Mouse (Mus musculus): ENCODE results near the gene Rab6b. TPM values are rescaled to one million over a fixed set of nuclear protein-coding genes. Genes with fewer than 3 reads are reported as not detected.

The Rab6b gene
- polyA plus RNA-seq, 1 experiment = not detected

GRCm38 (mm10) chr9:103230151-103230951 lies 118.8 kb downstream of the Rab6b start, which contains the start of the genes Gm20425 and Trf:
Gm20425 (minus strand) TSS chr9:103230307.
Trf (minus strand) TSS chr9:103230444.
- no peaks in the 10 kb centered on the region for H3K36me3 ChIP-seq (replicated peaks; ENCODE audit: low read length)
- peak within 1 kb of the TSS; percentile 88 for H3K4me3 ChIP-seq (replicated peaks)
- H3K27me3 ChIP-seq (replicated peaks) = peaks cover 46% of the 10 kb centered on the region
- H3K9me3 ChIP-seq = no peaks in the 10 kb centered on the region
- H3K4me1 ChIP-seq = peaks cover 41% of the 10 kb centered on the region
- TF ChIP-seq GATA1 (IDR thresholded peaks at IDR 0.05; ENCODE audit: borderline replicate concordance, low read length) = no peak
- TF ChIP-seq FLI1 (IDR thresholded peaks at IDR 0.05; ENCODE audit: low read length) = no peak

- H3K4me1 ChIP-seq = peaks cover 41% of the 10 kb centered on the region
- H3K4me3 ChIP-seq (replicated peaks) = no peak overlapping the region
- H3K9me3 ChIP-seq = no peaks in the 10 kb centered on the region
- peaks cover 40% of the 10 kb centered on the region for H3K27me3 ChIP-seq (replicated peaks)
- TF ChIP-seq GATA1 (IDR thresholded peaks at IDR 0.05; ENCODE audit: borderline replicate concordance, low read length) (no peak), FLI1 (IDR thresholded peaks at IDR 0.05; ENCODE audit: low read length) (no peak)
- no peaks in the 10 kb centered on the region for H3K36me3 ChIP-seq (replicated peaks; ENCODE audit: low read length)
Measured at GRCm38 (mm10) chr9:103232232-103233005, 120.8 kb downstream of the Rab6b start.

GRCm38 (mm10) chr9:103233006-103233395 lies 121.4 kb downstream of the Rab6b start:
- Histone ChIP-seq H3K27me3 (replicated peaks) (peaks cover 34% of the 10 kb centered on the region), H3K4me3 (replicated peaks) (no peak overlapping the region), H3K4me1 (peaks cover 41% of the 10 kb centered on the region), H3K36me3 (replicated peaks; ENCODE audit: low read length) (no peaks in the 10 kb centered on the region), H3K9me3 (no peaks in the 10 kb centered on the region)
- TF ChIP-seq GATA1 (IDR thresholded peaks at IDR 0.05; ENCODE audit: borderline replicate concordance, low read length) (no peak), FLI1 (IDR thresholded peaks at IDR 0.05; ENCODE audit: low read length) (no peak)

- H3K27me3 ChIP-seq (replicated peaks) = peaks cover 30% of the 10 kb centered on the region
- no peaks in the 10 kb centered on the region for H3K9me3 ChIP-seq
- TF ChIP-seq FLI1 (IDR thresholded peaks at IDR 0.05; ENCODE audit: low read length) (no peak), GATA1 (IDR thresholded peaks at IDR 0.05; ENCODE audit: borderline replicate concordance, low read length) (no peak)
- H3K4me1 ChIP-seq = peaks cover 40% of the 10 kb centered on the region
- no peak overlapping the region for H3K4me3 ChIP-seq (replicated peaks)
- H3K36me3 ChIP-seq (replicated peaks; ENCODE audit: low read length) = no peaks in the 10 kb centered on the region
Measured at GRCm38 (mm10) chr9:103234059-103234458, 122.5 kb downstream of the Rab6b start.

GRCm38 (mm10) chr9:103234565-103235165 lies 123.1 kb downstream of the Rab6b start:
- H3K4me3 ChIP-seq (replicated peaks) = no peak overlapping the region
- no peaks in the 10 kb centered on the region for H3K36me3 ChIP-seq (replicated peaks; ENCODE audit: low read length)
- H3K9me3 ChIP-seq = no peaks in the 10 kb centered on the region
- peaks cover 24% of the 10 kb centered on the region for H3K27me3 ChIP-seq (replicated peaks)
- TF ChIP-seq GATA1 (IDR thresholded peaks at IDR 0.05; ENCODE audit: borderline replicate concordance, low read length) = no peak
- TF ChIP-seq FLI1 (IDR thresholded peaks at IDR 0.05; ENCODE audit: low read length) = no peak
- peaks cover 34% of the 10 kb centered on the region for H3K4me1 ChIP-seq

Other genes starting within 250 kb of the Rab6b start
- not detected in 2 replicates for gene Slco2a1, start 123.1 kb upstream of the Rab6b start, polyA plus RNA-seq (2012; ENCODE audit: insufficient read depth, low replicate concordance)
- 22.2 and 55.1 TPM in 2 replicates for gene Srprb, start 90.3 kb downstream of the Rab6b start, polyA plus RNA-seq (2012; ENCODE audit: insufficient read depth, low replicate concordance)
- gene Gm20425, start 118.5 kb downstream of the Rab6b start, polyA plus RNA-seq (2012; ENCODE audit: insufficient read depth, low replicate concordance) = not detected in 2 replicates
- gene Trf, start 118.7 kb downstream of the Rab6b start, polyA plus RNA-seq (2012; ENCODE audit: insufficient read depth, low replicate concordance) = 7.8 and 56.8 TPM in 2 replicates
- gene 1300017J02Rik, start 193.3 kb downstream of the Rab6b start, polyA plus RNA-seq (2012; ENCODE audit: insufficient read depth, low replicate concordance) = not detected in 2 replicates
- 8.6 and 13.7 TPM in 2 replicates for gene Topbp1, start 193.4 kb downstream of the Rab6b start, polyA plus RNA-seq (2012; ENCODE audit: insufficient read depth, low replicate concordance)